7 mouse cellular contexts compared by ENCODE assay signal in genomic region chr6:125690057-125690703, GRCm38 (mm10). TPM values are rescaled to one million over a fixed set of nuclear protein-coding genes. Genes with fewer than 3 reads are reported as not detected.
A peak's percentile ranks its signal among the peaks of the same experiment; 100 is the strongest.
DNase-seq lines count a peak whose midpoint lies in the region; ATAC-seq and TF ChIP-seq lines count a peak whose summit lies in the region.

TSS of gene Ano2 (plus strand) at chr6:125690419.

- peaks cover 11% of the 10 kb centered on the region for H3K4me1 ChIP-seq in forebrain, embryonic 13.5 days
- H3K4me1 ChIP-seq in liver, postnatal 0 days (ENCODE audit: insufficient read depth): no peaks in the 10 kb centered on the region

- intact Hi-C loops in left cerebral cortex, postnatal 10 days (cut with DNase I): no loop called here

- no peaks in the 10 kb centered on the region for H3K36me3 ChIP-seq in forebrain, embryonic 13.5 days (ENCODE audit: poor library complexity, severe bottlenecking)
- no peaks in the 10 kb centered on the region for H3K36me3 ChIP-seq in liver, postnatal 0 days (replicated peaks; ENCODE audit: insufficient read depth, low read length)

- ATAC-seq in forebrain, embryonic 13.5 days: peak; percentile 66
- ATAC-seq in liver, postnatal 0 days: peak; percentile 40

- peak; percentile 2 to 31 for DNase-seq in left cerebral cortex, postnatal 10 days (ENCODE audit: extremely low spot score in 1 of 2, low spot score in 2 of 2)
- DNase-seq in left cerebral cortex, adult 9 months (ENCODE audit: low spot score in 2 of 2): no peak
- DNase-seq in cerebellum, postnatal 25 days: peak; percentile 65 to 80
- DNase-seq in liver, postnatal 0 days: no peak
- DNase-seq in spleen, postnatal 10 days (ENCODE audit: low spot score in 2 of 2): no peak
- no peak for DNase-seq in T-cell, adult 2 months (ENCODE audit: low spot score)

- WGBS in forebrain, embryonic 13.5 days: 1% methylated on average over 20 of the region's 20 CpGs
- 30% methylated on average over 20 of the region's 20 CpGs for WGBS in liver, postnatal 0 days (ENCODE audit: insufficient replicate concordance)

- TF ChIP-seq EP300 in liver, postnatal 0 days (IDR thresholded peaks at IDR 0.05; ENCODE audit: low read depth): no peak

- H3K27ac ChIP-seq in forebrain, embryonic 13.5 days: no peak within 1 kb of the TSS
- no peak within 1 kb of the TSS for H3K27ac ChIP-seq in liver, postnatal 0 days (ENCODE audit: low read depth)

- H3K9ac ChIP-seq in forebrain, embryonic 13.5 days: peak within 1 kb of the TSS; percentile 31; the same call in 1 of the 2 replicates
- H3K9ac ChIP-seq in liver, postnatal 0 days (replicated peaks): no peak within 1 kb of the TSS

- no peaks in the 10 kb centered on the region for H3K9me3 ChIP-seq in forebrain, embryonic 13.5 days (replicated peaks)
- no peaks in the 10 kb centered on the region for H3K9me3 ChIP-seq in liver, postnatal 0 days (ENCODE audit: low read length)

- no peak for TF ChIP-seq CTCF in liver, postnatal 0 days (IDR thresholded peaks at IDR 0.05; ENCODE audit: low read depth)

- H3K4me3 ChIP-seq in forebrain, embryonic 13.5 days: peak within 1 kb of the TSS; percentile 33
- no peak within 1 kb of the TSS for H3K4me3 ChIP-seq in liver, postnatal 0 days (ENCODE audit: low read depth, low read length)

- H3K27me3 ChIP-seq in forebrain, embryonic 13.5 days: peaks cover 6% of the 10 kb centered on the region; the same call in 1 of the 2 replicates
- no peaks in the 10 kb centered on the region for H3K27me3 ChIP-seq in liver, postnatal 0 days (ENCODE audit: insufficient read depth, low read length)

- peak within 1 kb of the TSS; percentile 64 for H3K4me2 ChIP-seq in forebrain, embryonic 13.5 days
- H3K4me2 ChIP-seq in liver, postnatal 0 days (ENCODE audit: low read depth, low read length): no peak within 1 kb of the TSS

RNA-seq across cellular contexts. Expression of gene Ano2, which starts in this region (rescaled TPM):
- 1 to 10 TPM; 2.0 to 2.9 TPM for total RNA-seq in left cerebral cortex, postnatal 10 days (2021)
- polyA plus RNA-seq in forebrain, embryonic 13.5 days (2015; fragmentation: Nextera tagmentation; extraction: Ambion mirVana): 0.19 TPM in 1 of 2 replicates, not detected in the other
- not detected in 2 replicates for polyA plus RNA-seq in liver, postnatal 0 days (2015; fragmentation: Nextera tagmentation; extraction: Ambion mirVana)

Comparison
In these comparisons a context has a peak if more than half of its experiments do, and no peak if none do; other contexts are left out.
1. DNase-seq: peak in left cerebral cortex, postnatal 10 days (2 of 2) and cerebellum, postnatal 25 days (2 of 2); none in left cerebral cortex, adult 9 months (0 of 2), liver, postnatal 0 days (single experiment), spleen, postnatal 10 days (0 of 2) and T-cell, adult 2 months (single experiment).
2. Peak in ATAC-seq, H3K4me3 ChIP-seq, H3K9ac ChIP-seq and H3K4me2 ChIP-seq in forebrain, embryonic 13.5 days; RNA of the gene not detected or under 1 TPM.
3. Peak in ATAC-seq in liver, postnatal 0 days; RNA of the gene not detected or under 1 TPM.